Mouse (Mus musculus) CH12.LX (cell line): ENCODE data around the gene Gm38100. TPM values are rescaled to one million over a fixed set of nuclear protein-coding genes. Genes with fewer than 3 reads are reported as not detected.

ENCODE experiments used
- DNase-seq: peaks from one replicate; pipeline ENCODE4 v3.0.0-alpha.2; 2013; ENCODE audit errors: extremely low read depth
- H3K27ac ChIP-seq: 2 replicates; pipeline ENCODE4 v1.5.1; 2012; ENCODE audit warnings: low read depth, mild to moderate bottlenecking, control low read depth, moderate library complexity; ENCODE audit not compliant: insufficient read depth
- H3K27me3 ChIP-seq: replicated peaks from 2 replicates; pipeline ENCODE3; 2012; ENCODE audit warnings: inconsistent platforms
- H3K36me3 ChIP-seq, 2 experiments: replicated peaks in 1 of 2; 2 replicates each; pipeline versions ENCODE3 to v1.6.1; 2012; ENCODE audit warnings: inconsistent platforms in 1 of 2, low read length in 1 of 2, mild to moderate bottlenecking in 1 of 2, mixed read lengths in 1 of 2, moderate library complexity in 1 of 2; ENCODE audit not compliant: control insufficient read depth in 1 of 2, insufficient read depth in 1 of 2
- H3K4me1 ChIP-seq, 2 experiments: 2 replicates each; pipeline ENCODE4 v1.6.1; 2012; ENCODE audit warnings: inconsistent platforms in 1 of 2, moderate library complexity in 1 of 2; ENCODE audit not compliant: insufficient read depth in 2 of 2, control insufficient read depth in 1 of 2
- H3K4me2 ChIP-seq: 2 replicates; pipeline ENCODE4 v1.6.1; 2012; ENCODE audit warnings: low read depth, mild to moderate bottlenecking, control low read depth; ENCODE audit not compliant: poor library complexity, insufficient read depth, severe bottlenecking
- H3K4me3 ChIP-seq, 3 experiments: fragments of 150-350 bp in 1 of 3; sonication (generic) in 1 of 3; replicated peaks in 1 of 3; 2 replicates each; pipeline versions ENCODE3 to v1.5.1; 2011 to 2012; ENCODE audit warnings: low read depth in 2 of 3, low read length in 2 of 3, mild to moderate bottlenecking in 2 of 3, moderate library complexity in 2 of 3, control low read depth in 1 of 3, improper control_type of control experiment in 1 of 3, inconsistent platforms in 1 of 3, mixed read lengths in 1 of 3; ENCODE audit not compliant: poor library complexity in 1 of 3
- H3K79me2 ChIP-seq: replicated peaks from 2 replicates; pipeline ENCODE4 v1.6.1; 2012; ENCODE audit warnings: mild to moderate bottlenecking, moderate library complexity; ENCODE audit not compliant: control insufficient read depth, poor library complexity, insufficient read depth, severe bottlenecking; ENCODE audit errors: extremely low read depth
- H3K9ac ChIP-seq: 2 replicates; pipeline ENCODE4 v1.6.1; 2012; ENCODE audit warnings: low read depth, mild to moderate bottlenecking, control low read depth, moderate library complexity; ENCODE audit not compliant: insufficient read depth
- H3K9me3 ChIP-seq: replicated peaks from 2 replicates; pipeline ENCODE3; 2012; ENCODE audit warnings: low read length, inconsistent platforms, mixed read lengths
- BHLHE40 ChIP-seq: IDR thresholded peaks from 2 replicates; pipeline ENCODE4 v1.6.1; 2011; ENCODE audit warnings: mild to moderate bottlenecking, low read depth, low read length, improper control_type of control experiment
- CHD1 ChIP-seq: IDR thresholded peaks from 2 replicates; pipeline ENCODE4 v1.6.1; 2012; ENCODE audit warnings: low read depth, low read length, improper control_type of control experiment, inconsistent platforms
- CHD2 ChIP-seq: IDR thresholded peaks from 2 replicates; pipeline ENCODE4 v1.6.1; 2011; ENCODE audit warnings: low read length, improper control_type of control experiment
- CTCF ChIP-seq, 2 experiments: IDR thresholded peaks in 1 of 2; conservative IDR thresholded peaks in 1 of 2; 2 replicates each; pipeline ENCODE4 v1.5.1; 2011 to 2012; ENCODE audit warnings: low read depth in 2 of 2, low read length in 2 of 2, improper control_type of control experiment in 1 of 2, inconsistent platforms in 1 of 2, mild to moderate bottlenecking in 1 of 2, moderate library complexity in 1 of 2
- E2F4 ChIP-seq: IDR thresholded peaks from 2 replicates; pipeline ENCODE4 v1.6.1; 2011; ENCODE audit warnings: low read depth, low read length, improper control_type of control experiment; ENCODE audit not compliant: insufficient replicate concordance
- EP300 ChIP-seq: IDR thresholded peaks from 2 replicates; pipeline ENCODE4 v1.6.1; 2011; ENCODE audit warnings: low read length, improper control_type of control experiment
- ETS1 ChIP-seq: conservative IDR thresholded peaks from 2 replicates; pipeline ENCODE4 v1.6.1; 2012; ENCODE audit warnings: low read depth, mild to moderate bottlenecking, inconsistent platforms, low read length, improper control_type of control experiment, moderate library complexity
- IRF4 ChIP-seq: IDR thresholded peaks from 2 replicates; pipeline ENCODE4 v1.6.1; 2014; ENCODE audit warnings: low read depth, mild to moderate bottlenecking, inconsistent platforms, low read length, improper control_type of control experiment
- JUN ChIP-seq: IDR thresholded peaks from 2 replicates; pipeline ENCODE4 v1.6.1; 2011; ENCODE audit warnings: low read depth, mild to moderate bottlenecking, low read length, improper control_type of control experiment, moderate library complexity; ENCODE audit not compliant: insufficient read depth
- JUND ChIP-seq: conservative IDR thresholded peaks from 2 replicates; pipeline ENCODE4 v1.6.1; 2011; ENCODE audit warnings: low read depth, low read length, improper control_type of control experiment
- KAT2A ChIP-seq: IDR thresholded peaks from 2 replicates; pipeline ENCODE4 v1.6.1; 2012; ENCODE audit warnings: low read length, improper control_type of control experiment, inconsistent platforms; ENCODE audit not compliant: insufficient replicate concordance
- MXI1 ChIP-seq: IDR thresholded peaks from 2 replicates; pipeline ENCODE4 v1.6.1; 2011; ENCODE audit warnings: mild to moderate bottlenecking, low read depth, low read length, improper control_type of control experiment
- MYC ChIP-seq: IDR thresholded peaks from 2 replicates; pipeline ENCODE4 v1.6.1; 2011; ENCODE audit warnings: low read depth, mild to moderate bottlenecking, improper control_type of control experiment, low read length
- NELFE ChIP-seq: IDR thresholded peaks from 2 replicates; pipeline ENCODE4 v1.6.1; 2011; ENCODE audit warnings: low read depth, low read length, improper control_type of control experiment
- NRF1 ChIP-seq: IDR thresholded peaks from 2 replicates; pipeline ENCODE4 v1.6.1; 2014; ENCODE audit warnings: low read depth, mild to moderate bottlenecking, inconsistent platforms, low read length, improper control_type of control experiment, moderate library complexity
- PAX5 ChIP-seq: IDR thresholded peaks from 2 replicates; pipeline ENCODE4 v1.6.1; 2012; ENCODE audit warnings: low read length, inconsistent platforms, mixed read lengths
- POLR2A ChIP-seq: IDR thresholded peaks from 2 replicates; pipeline ENCODE4 v1.6.1; 2011; ENCODE audit warnings: low read depth, mild to moderate bottlenecking, improper control_type of control experiment, low read length
- POLR2AphosphoS2 ChIP-seq: IDR thresholded peaks from 2 replicates; pipeline ENCODE4 v1.6.1; 2011; ENCODE audit warnings: low read depth, low read length, improper control_type of control experiment
- RAD21 ChIP-seq: IDR thresholded peaks from 2 replicates; pipeline ENCODE4 v1.6.1; 2011; ENCODE audit warnings: low read depth, mild to moderate bottlenecking, low read length, improper control_type of control experiment, moderate library complexity
- SIN3A ChIP-seq: IDR thresholded peaks from 2 replicates; pipeline ENCODE4 v1.6.1; 2012; ENCODE audit warnings: low read length, improper control_type of control experiment, inconsistent platforms
- TBP ChIP-seq: conservative IDR thresholded peaks from 2 replicates; pipeline ENCODE4 v1.6.1; 2011; ENCODE audit warnings: low read depth, low read length, improper control_type of control experiment
- TCF12 ChIP-seq: IDR thresholded peaks from 2 replicates; pipeline ENCODE4 v1.6.1; 2014; ENCODE audit warnings: low read depth, mild to moderate bottlenecking, inconsistent platforms, low read length, improper control_type of control experiment
- UBTF ChIP-seq: IDR thresholded peaks from 2 replicates; pipeline ENCODE4 v1.6.1; 2012; ENCODE audit warnings: low read depth, mild to moderate bottlenecking, inconsistent platforms, low read length, improper control_type of control experiment, moderate library complexity
- USF1 ChIP-seq: IDR thresholded peaks from 2 replicates; pipeline ENCODE4 v1.6.1; 2014; ENCODE audit warnings: low read depth, mild to moderate bottlenecking, inconsistent platforms, low read length, improper control_type of control experiment
- USF2 ChIP-seq: conservative IDR thresholded peaks from 2 replicates; pipeline ENCODE4 v1.6.1; 2011; ENCODE audit warnings: low read depth, low read length, improper control_type of control experiment
- ZMIZ1 ChIP-seq: IDR thresholded peaks from 2 replicates; pipeline ENCODE4 v1.6.1; 2012; ENCODE audit warnings: low read depth, mild to moderate bottlenecking, inconsistent platforms, low read length, improper control_type of control experiment
- ZNF384 ChIP-seq: IDR thresholded peaks from 2 replicates; pipeline ENCODE4 v1.6.1; 2012; ENCODE audit warnings: low read depth, low read length, improper control_type of control experiment, inconsistent platforms
- dilution Hi-C: fragments of 300-500 bp; cut with MboI; formaldehyde crosslinking; loops from 2 replicates; pipeline ENCODE4 v1.14.3; 2020; ENCODE audit warnings: low sequenced_read_pairs; ENCODE audit not compliant: extremely low pct_unique_long_range_greater_than_20kb, extremely low pct_ligation_motif_present
- in situ Hi-C: fragments of 300-500 bp; cut with MboI; formaldehyde crosslinking; loops from 3 replicates; pipeline ENCODE4 v1.14.3; 2019; ENCODE audit warnings: low sequenced_read_pairs, low pct_ligation_motif_present, low pct_unique_long_range_greater_than_20kb, mixed read lengths
- polyA plus RNA-seq: library from polyadenylated mRNA; unstranded; fragments of >175 nt; gene quantifications from 2 replicates; pipeline ENCODE4 v1.2.1, GENCODE M21; 2012; ENCODE audit warnings: low read depth; ENCODE audit not compliant: insufficient read length
- total RNA-seq, 2 experiments: library from RNA; depleted of rRNA; stranded (reverse); fragments of 300-350 nt in 1 of 2; fragments of >200 nt in 1 of 2; gene quantifications; 2 replicates each; pipeline ENCODE4 v1.2.3; 2012 to 2014

The Gm38100 gene
- total RNA-seq (2012; rRNA removed) (not detected in 2 replicates), total RNA-seq (2014; rRNA removed) (not detected in 2 replicates), polyA plus RNA-seq (0.18 TPM in 1 of 2 replicates, not detected in the other)

DNA sequence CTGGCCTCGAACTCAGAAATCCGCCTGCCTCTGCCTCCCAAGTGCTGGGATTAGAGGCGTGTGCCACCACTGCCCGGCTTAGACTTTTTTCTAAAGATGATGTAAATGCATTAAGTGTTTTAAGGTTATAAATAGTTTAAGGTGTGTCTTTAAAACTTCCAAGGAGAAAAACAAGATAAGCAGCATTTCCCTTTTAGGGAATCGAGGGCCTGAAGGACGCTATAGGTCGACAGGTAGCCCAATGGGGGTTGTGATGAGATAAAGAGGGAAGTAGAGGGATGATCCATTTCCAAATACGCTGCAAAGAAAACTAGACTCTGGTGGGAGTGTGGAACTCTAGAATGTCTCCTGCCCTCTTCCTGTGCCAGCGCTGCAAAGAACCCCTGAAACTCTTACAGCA lies at the start of gene Gm38100:
Gm38100 (plus strand) TSS at position 301 of the 400 bp plus-strand sequence.
- no peak within 1 kb of the TSS for H3K9ac ChIP-seq
- TF ChIP-seq JUND = no peak
- no peak for TF ChIP-seq NELFE
- TF ChIP-seq CHD2 = no peak
- TF ChIP-seq CHD1 = no peak
- no peak for TF ChIP-seq MXI1
- no peak for TF ChIP-seq JUN
- no peak for TF ChIP-seq IRF4
- no peak for TF ChIP-seq POLR2AphosphoS2
- TF ChIP-seq ETS1 = no peak
- no peak for TF ChIP-seq CTCF (conservative IDR thresholded peaks at IDR 0.05 in 1 of 2, IDR thresholded peaks at IDR 0.05 in 1 of 2; ENCODE audit: low read depth in 2 of 2, low read length in 2 of 2)
- TF ChIP-seq USF1 = no peak
- TF ChIP-seq USF2 = no peak
- no peak for TF ChIP-seq ZMIZ1
- no peak for TF ChIP-seq TBP
- no peak for TF ChIP-seq NRF1
- TF ChIP-seq, all 38 proteins: peak for 0
- dilution Hi-C loops (no loop called here), in situ Hi-C loops (no loop called here)
- Histone ChIP-seq H3K9me3 (no peaks in the 10 kb centered on the region), H3K4me3 (no peak within 1 kb of the TSS), H3K4me1 (no peaks in the 10 kb centered on the region), H3K27me3 (no peaks in the 10 kb centered on the region), H3K4me2 (no peak within 1 kb of the TSS), H3K79me2 (no peaks in the 10 kb centered on the region), H3K36me3 (no peaks in the 10 kb centered on the region), H3K27ac (no peak within 1 kb of the TSS)
- no peak for DNase-seq

DNA sequence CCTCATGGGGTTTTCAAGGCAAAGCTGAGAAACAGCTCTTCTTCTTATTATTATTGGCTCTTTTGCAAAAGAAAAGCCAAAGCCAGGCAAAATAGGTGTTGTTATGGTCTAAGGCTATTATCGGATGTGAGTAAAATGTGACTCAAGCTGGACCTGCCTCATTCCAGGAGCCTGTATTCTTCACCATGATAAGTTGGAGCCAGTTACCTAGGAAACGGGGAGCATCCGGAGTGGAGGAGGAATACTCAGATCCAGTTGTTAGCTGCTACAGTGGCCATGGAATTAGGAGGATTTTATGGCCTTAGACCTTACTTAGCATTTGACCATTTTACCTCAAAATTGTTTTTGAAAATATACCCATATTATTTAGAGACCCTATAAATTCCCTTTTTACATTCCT lies 49.4 kb upstream of the Gm38100 start:
- no peaks in the 10 kb centered on the region for H3K36me3 ChIP-seq

More for the DNA sequence above, 49.4 kb upstream of the Gm38100 start:
- no peak for DNase-seq
- Histone ChIP-seq H3K79me2 (no peaks in the 10 kb centered on the region), H3K9me3 (no peaks in the 10 kb centered on the region)
- no peak for TF ChIP-seq UBTF
- no peak for TF ChIP-seq BHLHE40
- TF ChIP-seq SIN3A = no peak
- TF ChIP-seq CTCF (conservative IDR thresholded peaks at IDR 0.05 in 1 of 2, IDR thresholded peaks at IDR 0.05 in 1 of 2; ENCODE audit: low read depth in 2 of 2, low read length in 2 of 2) = no peak
- no peak for TF ChIP-seq EP300
- TF ChIP-seq MYC = no peak
- no peak for TF ChIP-seq POLR2A
- TF ChIP-seq USF1 = no peak
- no peak for TF ChIP-seq USF2
- TF ChIP-seq PAX5 = no peak
- no peak for TF ChIP-seq KAT2A
- no peak for TF ChIP-seq CHD2
- TF ChIP-seq CHD1 = no peak
- no peak for TF ChIP-seq TCF12
- TF ChIP-seq ZNF384 = no peak
- TF ChIP-seq ZMIZ1 = no peak
- no peak for TF ChIP-seq RAD21
- no peak for TF ChIP-seq E2F4
- TF ChIP-seq, all 38 proteins: peak for 0
- H3K27me3 ChIP-seq = no peaks in the 10 kb centered on the region
- H3K4me2 ChIP-seq = no peak overlapping the region
- no peak overlapping the region for H3K27ac ChIP-seq
- H3K9ac ChIP-seq = no peak overlapping the region
- dilution Hi-C loops (no loop called here), in situ Hi-C loops (no loop called here)
- no peak overlapping the region for H3K4me3 ChIP-seq
- no peaks in the 10 kb centered on the region for H3K4me1 ChIP-seq
